Mouse (Mus musculus) c-Kit-positive CD71-negative TER-119-negative erythroid progenitor cells, embryonic 14.5 days (primary cell): Measurements from ENCODE around the gene Ate1.
A peak's percentile ranks its signal among the peaks of the same experiment; 100 is the strongest.
"Not testable (repeated sequence)": the region's sequence is repeated elsewhere in the genome, so short reads cannot be mapped to it uniquely, and the experiment has no call there.

Experiments
- DNase-seq: peaks from one replicate; pipeline ENCODE4 v3.0.0-alpha.2; 2013; ENCODE audit warnings: low read depth

Gene Ate1

GRCm38 (mm10) chr7:130520049-130520425 lies at the start of gene Ate1:
TSS of gene Ate1 (minus strand) at chr7:130520369.
- no peak for DNase-seq

- DNase-seq: no peak
Measured at GRCm38 (mm10) chr7:130568783-130569436, 48.7 kb upstream of the Ate1 start.

- no peak for DNase-seq
Measured at GRCm38 (mm10) chr7:130564596-130564995, 44.4 kb upstream of the Ate1 start.

- no peak for DNase-seq
Measured at GRCm38 (mm10) chr7:130563880-130564279, 43.7 kb upstream of the Ate1 start.

GRCm38 (mm10) chr7:130563276-130563675 lies 43.1 kb upstream of the Ate1 start:
- DNase-seq: no peak

GRCm38 (mm10) chr7:130560933-130561332 lies 40.8 kb upstream of the Ate1 start:
- DNase-seq: no peak

GRCm38 (mm10) chr7:130558592-130558991 lies 38.4 kb upstream of the Ate1 start:
- DNase-seq: no peak

- no peak for DNase-seq
Measured at GRCm38 (mm10) chr7:130555597-130555996, 35.4 kb upstream of the Ate1 start.

- no peak for DNase-seq
Measured at GRCm38 (mm10) chr7:130553321-130553720, 33.2 kb upstream of the Ate1 start.

GRCm38 (mm10) chr7:130552780-130553179 lies 32.6 kb upstream of the Ate1 start:
- no peak for DNase-seq

- no peak for DNase-seq
Measured at GRCm38 (mm10) chr7:130547635-130548175, 27.5 kb upstream of the Ate1 start.

- DNase-seq: peak; percentile 89
Measured at GRCm38 (mm10) chr7:130546791-130547484, 26.8 kb upstream of the Ate1 start.

GRCm38 (mm10) chr7:130546421-130546790 lies 26.2 kb upstream of the Ate1 start:
- DNase-seq: no peak

GRCm38 (mm10) chr7:130545893-130546292 lies 25.7 kb upstream of the Ate1 start:
- DNase-seq: no peak

GRCm38 (mm10) chr7:130545401-130545800 lies 25.2 kb upstream of the Ate1 start:
- no peak for DNase-seq

GRCm38 (mm10) chr7:130543181-130543580 lies 23.0 kb upstream of the Ate1 start:
- no peak for DNase-seq

GRCm38 (mm10) chr7:130540176-130540575 lies 20.0 kb upstream of the Ate1 start:
- no peak for DNase-seq

GRCm38 (mm10) chr7:130537068-130537467 lies 16.9 kb upstream of the Ate1 start:
- DNase-seq: no peak

- no peak for DNase-seq
Measured at GRCm38 (mm10) chr7:130535174-130535573, 15.0 kb upstream of the Ate1 start.

GRCm38 (mm10) chr7:130533316-130534260 lies 13.4 kb upstream of the Ate1 start:
- peak; percentile 92 for DNase-seq

GRCm38 (mm10) chr7:130531138-130531537 lies 11.0 kb upstream of the Ate1 start:
- DNase-seq: not testable (repeated sequence)

GRCm38 (mm10) chr7:130527306-130527705 lies 7.1 kb upstream of the Ate1 start:
- DNase-seq: no peak
